24 mouse cellular contexts compared by ENCODE assay signal in the genomic region with DNA sequence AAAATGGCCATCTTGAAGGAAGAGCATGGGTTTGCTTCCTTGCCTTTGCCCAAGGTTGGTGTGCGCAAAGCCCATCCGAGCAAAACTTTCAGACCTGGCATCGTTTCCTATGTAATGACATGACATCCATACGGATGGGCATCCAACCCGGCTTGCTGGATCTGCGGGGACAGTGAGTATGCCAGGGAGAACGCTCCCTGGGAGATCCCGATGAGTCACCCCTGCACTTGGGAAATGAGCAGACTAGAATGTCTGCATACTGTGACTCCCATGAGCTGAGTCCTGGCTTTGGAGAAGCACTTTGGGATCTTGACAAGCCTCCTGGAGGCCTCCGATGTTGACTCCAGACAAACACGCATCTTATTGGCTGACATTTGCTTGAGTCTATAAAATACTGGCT. TPM values are rescaled to one million over a fixed set of nuclear protein-coding genes. Genes with fewer than 3 reads are reported as not detected.
"Had no signal": no experiment of that assay in that cellular context is flagged by ENCODE, and none has a peak within 500 bp of the region (broad histone marks: within the 10 kb centered on the region; RNA-seq: fewer than 3 reads in every experiment).

No protein-coding gene starts in this region.

- DNase-seq: kidney, adult 8-10 months; kidney, postnatal 14 days; kidney, postnatal 4 days; left cerebral cortex, postnatal 4 days; liver, postnatal 0 days; lung, embryonic 14.5 days; right cerebral cortex, postnatal 4 days; thymus, adult 18-20 months; thymus, postnatal 14 days; thymus, postnatal 4 days had no signal

RNA-seq across cellular contexts. Expression of gene Tekt3, which starts 9.5 kb away (rescaled TPM):
- total RNA-seq: layer of hippocampus, adult 18-20 months; left cerebral cortex, postnatal 14 days; monocyte, adult 5-6 weeks; neutrophil, adult 5-6 weeks had no signal
- polyA plus RNA-seq: kidney, embryonic 16.5 days; limb, embryonic 12.5 days; liver, embryonic 11.5 days; liver, embryonic 14.5 days; liver, postnatal 0 days; lung, embryonic 14.5 days; midbrain, embryonic 10.5 days; midbrain, embryonic 13.5 days; midbrain, embryonic 16.5 days; myocyte; neural tube, embryonic 13.5 days; stomach, embryonic 16.5 days had no signal
